Mouse (Mus musculus): ENCODE measurements around the gene Reln.

DNA sequence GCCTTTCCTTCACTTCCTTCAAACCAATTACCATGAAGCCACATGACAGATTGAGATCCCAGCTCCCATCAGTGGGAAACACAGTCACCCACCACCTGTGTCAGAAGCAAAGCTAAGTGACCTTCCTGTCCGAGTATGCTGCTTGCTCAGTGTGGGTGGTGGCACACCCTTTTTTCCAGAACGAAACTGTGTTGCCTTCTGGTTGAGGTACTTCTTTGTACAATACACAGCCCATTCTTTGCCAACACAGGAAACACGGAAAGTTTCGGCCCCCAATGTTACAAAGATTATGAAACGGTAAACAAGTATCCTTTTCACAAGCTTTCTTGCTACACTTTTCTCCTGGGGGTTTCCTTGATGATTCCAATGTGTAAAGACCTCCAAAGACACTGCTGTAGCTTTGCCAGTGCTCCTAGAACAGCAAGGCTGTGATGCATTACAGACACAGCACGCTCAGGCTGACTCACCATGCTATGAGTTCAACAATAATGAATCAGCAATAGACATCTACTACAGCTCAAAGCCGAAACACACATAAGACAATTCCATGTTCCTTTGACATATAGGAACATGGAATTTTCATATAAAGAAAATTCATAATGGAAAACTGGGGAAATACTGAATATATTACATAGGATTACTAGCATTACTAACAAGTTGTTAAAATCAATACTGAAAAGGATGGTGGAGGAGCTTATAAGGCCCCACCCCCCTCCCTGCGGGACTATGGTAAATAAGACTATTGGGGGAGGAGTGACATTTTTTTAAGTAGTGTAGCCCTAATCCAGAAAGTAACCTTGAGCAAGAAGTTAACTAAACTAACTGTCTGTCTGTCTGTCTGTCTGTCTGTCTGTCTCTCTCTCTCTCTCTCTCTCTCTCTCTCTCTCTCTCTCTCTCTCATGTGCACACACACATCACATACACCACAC lies 15.8 kb downstream of the Reln start:
- TF ChIP-seq TAL1 (IDR thresholded peaks at IDR 0.05; ENCODE audit: low read length) (no peak), GATA1 (IDR thresholded peaks at IDR 0.05; ENCODE audit: low read length) (no peak)

All from erythroblast, embryonic 14.5 days (primary cell).